Mouse (Mus musculus) small intestine, adult 2 months (tissue): ENCODE data around the gene Foxp1.

Source experiments
- CTCF ChIP-seq: fragments of 200-500 bp; IDR thresholded peaks from 2 replicates; pipeline ENCODE4 v1.5.1; 2012; ENCODE audit warnings: low read depth, mild to moderate bottlenecking, control low read depth, inconsistent platforms, low read length, moderate library complexity, mixed read lengths; ENCODE audit not compliant: insufficient replicate concordance, insufficient read length; ENCODE audit errors: extremely low read depth
- POLR2A ChIP-seq: fragments of 200-500 bp; IDR thresholded peaks from 2 replicates; pipeline ENCODE4 v1.6.1; 2012; ENCODE audit warnings: low read depth, mild to moderate bottlenecking, control low read depth, inconsistent platforms, low read length, moderate library complexity

GRCm38 (mm10) chr6:99338174-99338573 is 184.3 kb downstream of the Foxp1 start:
- no peak for TF ChIP-seq POLR2A
- no peak for TF ChIP-seq CTCF
